21 mouse cellular contexts compared by ENCODE assay signal in the genomic region with DNA sequence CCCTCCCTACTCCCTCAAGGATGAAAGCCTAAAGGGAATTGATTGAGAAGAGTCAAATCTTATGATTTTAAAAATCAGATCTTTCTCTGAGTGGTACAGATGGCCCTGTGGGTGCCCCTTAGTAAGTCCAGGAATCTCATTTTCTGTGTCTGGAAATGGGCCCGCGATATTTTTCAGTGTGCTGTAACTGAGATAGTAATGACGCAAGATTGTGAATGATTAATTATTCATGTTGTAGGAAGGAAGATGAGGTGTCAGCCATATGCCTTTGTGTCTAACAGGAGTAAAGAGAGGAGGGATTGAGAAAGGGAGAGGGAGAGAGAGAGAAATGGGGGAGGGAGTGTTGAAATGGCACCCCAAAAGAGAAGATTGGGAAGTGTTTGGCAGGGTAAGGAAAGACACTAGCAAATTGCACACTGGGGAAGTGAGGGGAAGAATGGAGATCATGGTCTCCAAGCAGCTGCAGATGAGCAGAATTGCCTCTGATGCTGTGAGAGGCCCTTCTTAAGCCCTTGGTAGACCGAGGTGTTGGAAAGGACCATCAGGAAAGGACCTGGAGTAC. TPM values are rescaled to one million over a fixed set of nuclear protein-coding genes. Genes with fewer than 3 reads are reported as not detected.
DNase-seq lines count a peak whose midpoint lies in the region; ATAC-seq and TF ChIP-seq lines count a peak whose summit lies in the region.
"Had no signal": no experiment of that assay in that cellular context is flagged by ENCODE, and none has a peak within 500 bp of the region (broad histone marks: within the 10 kb centered on the region; RNA-seq: fewer than 3 reads in every experiment).

No protein-coding gene starts in this region.

- peaks cover 14% of the 10 kb centered on the region for H3K27me3 ChIP-seq in forebrain, embryonic 16.5 days (replicated peaks; ENCODE audit: control insufficient read depth, insufficient read depth, low read length)
- H3K27me3 ChIP-seq in hindbrain, postnatal 0 days (ENCODE audit: insufficient read depth, low read length), result peaks cover 12% of the 10 kb centered on the region
- peaks cover 70% of the 10 kb centered on the region for H3K27me3 ChIP-seq in neural tube, embryonic 12.5 days (replicated peaks)
- H3K27me3 ChIP-seq: CH12.LX had no signal

- H3K4me1 ChIP-seq in forebrain, embryonic 16.5 days (replicated peaks; ENCODE audit: control insufficient read depth, insufficient read depth, low read length), result peaks cover 27% of the 10 kb centered on the region
- no peaks in the 10 kb centered on the region; the same call in 1 of the 2 replicates for H3K4me1 ChIP-seq in hindbrain, postnatal 0 days (ENCODE audit: insufficient read depth, low read length)
- 0 out of 2 replicates have a peak, but pooled peaks cover 5% of the 10 kb centered on the region for H3K4me1 ChIP-seq in neural tube, embryonic 12.5 days

- DNase-seq in cerebellum, postnatal 10 days, result peak; percentile 51 to 58
- DNase-seq in cerebellum, postnatal 25 days, result no peak
- peak; percentile 62 for DNase-seq in hindbrain, postnatal 0 days (ENCODE audit: low spot score)
- DNase-seq in layer of hippocampus, adult 18-20 months (ENCODE audit: low spot score in 2 of 2), result no peak
- DNase-seq in gastrocnemius, adult 18-20 months (ENCODE audit: low spot score), result no peak
- no peak for DNase-seq in cerebellum, postnatal 36 days
- DNase-seq: adrenal gland, postnatal 14 days; cerebellum, adult 9-10 months; gastrocnemius, postnatal 25 days; heart, postnatal 14 days; kidney, postnatal 10 days; lung, adult 2 months; thymus, postnatal 14 days had no signal

- peak overlapping the region; percentile 46 for H3K4me3 ChIP-seq in forebrain, embryonic 16.5 days (replicated peaks; ENCODE audit: low read length)
- peak overlapping the region; percentile 35 for H3K4me3 ChIP-seq in hindbrain, postnatal 0 days (ENCODE audit: low read length)
- H3K4me3 ChIP-seq in neural tube, embryonic 12.5 days, result peak overlapping the region; percentile 28
- H3K4me3 ChIP-seq: heart, embryonic 10.5 days; myocyte had no signal

- ATAC-seq in forebrain, embryonic 16.5 days, result peak; percentile 62
- peak; percentile 21; the same call in 1 of the 2 replicates for ATAC-seq in hindbrain, postnatal 0 days
- 0 out of 2 replicates have a peak, but pooled peaks have one; percentile 21 for ATAC-seq in neural tube, embryonic 12.5 days (ENCODE audit: low FRiP score, low read depth)
- ATAC-seq: intestine, embryonic 16.5 days had no signal

- peak overlapping the region; percentile 71 for H3K27ac ChIP-seq in forebrain, embryonic 16.5 days (ENCODE audit: low read length)
- peak overlapping the region; percentile 82 for H3K27ac ChIP-seq in hindbrain, postnatal 0 days
- H3K27ac ChIP-seq in neural tube, embryonic 12.5 days, result peak overlapping the region; percentile 57
- H3K27ac ChIP-seq: heart, embryonic 10.5 days had no signal

- no peak for TF ChIP-seq CTCF in hindbrain, postnatal 0 days (IDR thresholded peaks at IDR 0.05; ENCODE audit: low read depth)

- no peaks in the 10 kb centered on the region for H3K36me3 ChIP-seq in forebrain, embryonic 16.5 days (ENCODE audit: control insufficient read depth, insufficient read depth)
- no peaks in the 10 kb centered on the region for H3K36me3 ChIP-seq in hindbrain, postnatal 0 days (ENCODE audit: insufficient read depth, low read length)
- no peaks in the 10 kb centered on the region for H3K36me3 ChIP-seq in neural tube, embryonic 12.5 days
- H3K36me3 ChIP-seq: heart, embryonic 10.5 days had no signal

- H3K9me3 ChIP-seq in forebrain, embryonic 16.5 days (ENCODE audit: control insufficient read depth, low read length), result no peaks in the 10 kb centered on the region
- no peaks in the 10 kb centered on the region for H3K9me3 ChIP-seq in hindbrain, postnatal 0 days (ENCODE audit: low read length)
- no peaks in the 10 kb centered on the region for H3K9me3 ChIP-seq in neural tube, embryonic 12.5 days
- H3K9me3 ChIP-seq: heart, embryonic 10.5 days had no signal

- 1% methylated on average over 4 of the region's 4 CpGs for WGBS in forebrain, embryonic 16.5 days
- whole genome bisulfite sequencing in hindbrain, postnatal 0 days, result 1% methylated on average over 4 of the region's 4 CpGs
- WGBS in neural tube, embryonic 12.5 days, result 2% methylated on average over 4 of the region's 4 CpGs

- peak overlapping the region; percentile 66 for H3K9ac ChIP-seq in forebrain, embryonic 16.5 days (replicated peaks; ENCODE audit: low read depth, low read length)
- peak overlapping the region; percentile 56 for H3K9ac ChIP-seq in hindbrain, postnatal 0 days (replicated peaks; ENCODE audit: low read length)
- H3K9ac ChIP-seq in neural tube, embryonic 12.5 days, result peak overlapping the region; percentile 66

- peak overlapping the region; percentile 50 for H3K4me2 ChIP-seq in forebrain, embryonic 16.5 days (ENCODE audit: low read length)
- H3K4me2 ChIP-seq in hindbrain, postnatal 0 days (ENCODE audit: low read depth, low read length), result peak overlapping the region; percentile 42
- peak overlapping the region; percentile 53 for H3K4me2 ChIP-seq in neural tube, embryonic 12.5 days (replicated peaks)

RNA-seq across cellular contexts. Expression of a gene that starts 2.6 kb away (rescaled TPM):
- 40.5 and 52.7 TPM in 2 replicates for polyA plus RNA-seq in forebrain, embryonic 16.5 days (2015; fragmentation: Nextera tagmentation; extraction: Ambion mirVana)
- 132 and 177 TPM in 2 replicates for total RNA-seq in hindbrain, postnatal 0 days (2014; rRNA removed)
- 109 and 115 TPM in 2 replicates for polyA plus RNA-seq in hindbrain, postnatal 0 days (2015; fragmentation: Nextera tagmentation; extraction: Ambion mirVana)
- polyA plus RNA-seq in neural tube, embryonic 12.5 days (2016; fragmentation: Nextera tagmentation; extraction: Ambion mirVana), result 49.9 and 52.7 TPM in 2 replicates
- total RNA-seq in layer of hippocampus, adult 18-20 months (2021), result 10 to 100 TPM; 13.9 to 15.2 TPM
- not detected for total RNA-seq in gastrocnemius, adult 18-20 months (2021)
- total RNA-seq: CH12.LX; gastrocnemius, postnatal 25 days; heart, postnatal 14 days; liver, adult 2 months had no signal
- polyA plus RNA-seq: heart, embryonic 10.5 days; liver, adult 2 months; lung, adult 2 months; stomach, embryonic 14.5 days had no signal

Comparison
In these comparisons a context has a peak if more than half of its experiments do, and no peak if none do; other contexts are left out.
1. DNase-seq: peak in cerebellum, postnatal 10 days (2 of 2) and hindbrain, postnatal 0 days (single experiment); none in cerebellum, postnatal 25 days (0 of 2), layer of hippocampus, adult 18-20 months (0 of 2), gastrocnemius, adult 18-20 months (single experiment) and cerebellum, postnatal 36 days (0 of 2).
2. RNA of a gene that starts 2.6 kb away (total RNA-seq): 132 to 177 TPM in hindbrain, postnatal 0 days and 13.9 to 15.2 TPM in layer of hippocampus, adult 18-20 months; not detected in gastrocnemius, adult 18-20 months; every median in the first group is over 10 times any median in the second.
3. Peak in every context shown above with its lines, with median percentiles within 50 percentile points of each other: ATAC-seq, H3K27ac ChIP-seq, H3K4me2 ChIP-seq, H3K4me3 ChIP-seq and H3K9ac ChIP-seq.